Mouse (Mus musculus) stomach, embryonic 15.5 days (tissue): Measurements from ENCODE around the gene Mettl9. TPM values are rescaled to one million over a fixed set of nuclear protein-coding genes. Genes with fewer than 3 reads are reported as not detected.

Experiments used
- ATAC-seq: fragments of 200-750 bp; cut with Nextera tagmentation; 2 replicates; pipeline ENCODE4 v1.8.0; 2017; ENCODE audit warnings: low read depth, moderate number of reproducible peaks, moderate TSS enrichment; ENCODE audit not compliant: insufficient read depth, low FRiP score
- H3K27ac ChIP-seq: fragments of 300-500 bp; sonication (generic); 2 replicates; pipeline ENCODE4 v1.5.1; 2015; ENCODE audit warnings: mild to moderate bottlenecking, inconsistent platforms
- H3K27me3 ChIP-seq: fragments of 300-500 bp; sonication (generic); replicated peaks from 2 replicates; pipeline ENCODE4 v1.6.1; 2015; ENCODE audit warnings: inconsistent platforms
- H3K36me3 ChIP-seq: fragments of 300-500 bp; sonication (generic); 2 replicates; pipeline ENCODE4 v1.6.1; 2015; ENCODE audit warnings: inconsistent platforms
- H3K4me1 ChIP-seq: fragments of 300-500 bp; sonication (generic); 2 replicates; pipeline ENCODE4 v1.6.1; 2015; ENCODE audit warnings: inconsistent platforms
- H3K4me2 ChIP-seq: fragments of 300-500 bp; sonication (generic); 2 replicates; pipeline ENCODE4 v1.6.1; 2015; ENCODE audit warnings: mild to moderate bottlenecking, inconsistent platforms
- H3K4me3 ChIP-seq: fragments of 300-500 bp; sonication (generic); replicated peaks from 2 replicates; pipeline ENCODE4 v1.5.1; 2015; ENCODE audit warnings: inconsistent platforms
- H3K9ac ChIP-seq: fragments of 300-500 bp; sonication (generic); 2 replicates; pipeline ENCODE4 v1.6.1; 2015; ENCODE audit warnings: inconsistent platforms
- H3K9me3 ChIP-seq: fragments of 300-500 bp; sonication (generic); 2 replicates; pipeline ENCODE4 v1.6.1; 2016; ENCODE audit warnings: inconsistent platforms
- WGBS: fragments of 180-500 bp; shearing (Covaris S2); methylation state at CpG from one replicate; pipeline ENCODE4 v1.1.7; 2015; 5-methylcytosine and 5-hydroxymethylcytosine counted together
- polyA plus RNA-seq: library from polyadenylated mRNA; unstranded; fragments of >200 nt; fragmentation: Nextera tagmentation; extraction: Ambion mirVana; gene quantifications from 2 replicates; pipeline ENCODE4 v1.2.1, GENCODE M21; 2015

Mettl9 gene
- polyA plus RNA-seq, 1 experiment from 2014 or later, result 139 TPM

DNA sequence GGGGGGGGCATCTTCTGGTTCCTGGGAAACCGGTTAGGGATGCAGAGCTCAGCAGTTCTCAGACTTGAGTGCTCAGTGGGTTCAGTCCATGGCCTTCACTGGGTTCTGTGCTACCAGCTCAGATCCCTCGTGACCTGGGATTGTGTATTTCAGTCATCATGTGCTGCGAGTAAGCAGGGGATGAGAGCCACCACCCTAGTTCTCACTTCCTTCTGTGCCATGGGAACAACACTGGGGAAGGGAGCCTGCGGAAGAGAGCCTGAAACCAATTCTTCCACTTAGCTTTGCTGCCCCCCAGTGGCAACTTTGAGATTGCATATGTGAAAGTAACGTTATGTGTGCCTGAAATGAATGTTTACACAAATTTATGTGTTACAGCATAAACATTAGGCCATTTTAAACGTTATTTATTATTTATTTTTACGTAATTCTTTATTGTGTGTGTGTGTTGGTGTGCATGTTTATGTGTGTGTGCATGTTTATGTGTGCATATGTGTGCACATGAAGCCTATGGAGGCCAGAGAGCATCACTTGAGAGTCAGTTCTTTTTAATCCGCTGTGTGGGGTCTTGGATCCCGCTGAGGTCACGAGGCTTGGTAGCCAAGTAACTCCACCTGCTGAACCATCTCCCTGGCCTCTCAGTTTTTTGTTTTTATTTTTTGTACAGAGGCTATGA, 86.0 kb downstream of the Mettl9 start:
- 11% methylated on average over 10 of the region's 10 CpGs for WGBS
- H3K27ac ChIP-seq, result no peak overlapping the region
- peak; percentile 77; the same call in 1 of the 2 replicates for ATAC-seq

More for the DNA sequence above, 86.0 kb downstream of the Mettl9 start:
- no peak overlapping the region for H3K9ac ChIP-seq
- H3K36me3 ChIP-seq, result no peaks in the 10 kb centered on the region
- H3K4me3 ChIP-seq, result no peak overlapping the region
- H3K9me3 ChIP-seq, result no peaks in the 10 kb centered on the region
- H3K27me3 ChIP-seq, result no peaks in the 10 kb centered on the region
- 0 out of 2 replicates have a peak, but pooled peaks cover 3% of the 10 kb centered on the region for H3K4me1 ChIP-seq
- H3K4me2 ChIP-seq, result no peak overlapping the region

Other genes with a start within 250 kb of the Mettl9 start
- gene Gm5737, start 222.1 kb upstream of the Mettl9 start, polyA plus RNA-seq, result not detected in 2 replicates
- 54.3 and 58.0 TPM in 2 replicates for gene Eef2k, start 191.6 kb upstream of the Mettl9 start, polyA plus RNA-seq
- gene Polr3e, start 116.7 kb upstream of the Mettl9 start, polyA plus RNA-seq, result 34.4 and 36.4 TPM in 2 replicates
- gene Cdr2, start 52.1 kb upstream of the Mettl9 start, polyA plus RNA-seq, result 11.8 and 14.0 TPM in 2 replicates
- 0.39 and 0.50 TPM in 2 replicates for gene Mfsd13b, start 51.9 kb upstream of the Mettl9 start, polyA plus RNA-seq
- gene Igsf6, start 40.1 kb downstream of the Mettl9 start, polyA plus RNA-seq, result 4.4 and 5.4 TPM in 2 replicates
- 0.09 and 0.23 TPM in 2 replicates for gene Otoa, start 47.2 kb downstream of the Mettl9 start, polyA plus RNA-seq